Mouse (Mus musculus): ENCODE data around the gene Klk1b26. TPM values are rescaled to one million over a fixed set of nuclear protein-coding genes. Genes with fewer than 3 reads are reported as not detected.
"Not testable (repeated sequence)": the region's sequence is repeated elsewhere in the genome, so short reads cannot be mapped to it uniquely, and the experiment has no call there.

Gene Klk1b26
- not detected in 2 replicates for polyA plus RNA-seq (2015; fragmentation: Nextera tagmentation; extraction: Ambion mirVana)

DNA sequence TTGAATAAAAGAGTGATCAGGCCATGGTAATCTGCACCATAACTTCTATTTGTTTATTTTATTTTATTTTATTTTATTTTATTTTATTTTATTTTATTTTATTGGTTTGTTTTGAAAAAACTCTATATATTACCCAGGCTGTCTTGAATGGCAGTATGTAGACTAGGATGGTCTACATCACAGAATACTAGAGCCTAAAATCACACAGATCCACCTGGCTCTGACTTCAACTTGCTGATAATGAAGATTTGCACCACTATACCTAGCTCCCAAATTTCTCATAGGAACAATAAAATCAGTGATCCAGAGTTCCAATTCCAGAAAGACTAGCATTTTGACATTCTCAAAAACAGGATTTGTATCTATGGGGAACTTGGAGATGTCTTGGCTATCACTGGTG lies at the start of gene Klk1b26:
Gene Klk1b26, plus strand, starts transcription at position 301 of the 400 bp plus-strand sequence.
- ATAC-seq; H3K27ac ChIP-seq (ENCODE audit: low read length); H3K9me3 ChIP-seq (ENCODE audit: control insufficient read depth, low read length); H3K4me2 ChIP-seq (ENCODE audit: low read length); H3K4me1 ChIP-seq (replicated peaks; ENCODE audit: control insufficient read depth, insufficient read depth, low read length); H3K9ac ChIP-seq (replicated peaks; ENCODE audit: low read depth, low read length); H3K36me3 ChIP-seq (ENCODE audit: control insufficient read depth, insufficient read depth); H3K27me3 ChIP-seq (replicated peaks; ENCODE audit: control insufficient read depth, insufficient read depth, low read length); H3K4me3 ChIP-seq (replicated peaks; ENCODE audit: low read length): not testable (repeated sequence)

DNA sequence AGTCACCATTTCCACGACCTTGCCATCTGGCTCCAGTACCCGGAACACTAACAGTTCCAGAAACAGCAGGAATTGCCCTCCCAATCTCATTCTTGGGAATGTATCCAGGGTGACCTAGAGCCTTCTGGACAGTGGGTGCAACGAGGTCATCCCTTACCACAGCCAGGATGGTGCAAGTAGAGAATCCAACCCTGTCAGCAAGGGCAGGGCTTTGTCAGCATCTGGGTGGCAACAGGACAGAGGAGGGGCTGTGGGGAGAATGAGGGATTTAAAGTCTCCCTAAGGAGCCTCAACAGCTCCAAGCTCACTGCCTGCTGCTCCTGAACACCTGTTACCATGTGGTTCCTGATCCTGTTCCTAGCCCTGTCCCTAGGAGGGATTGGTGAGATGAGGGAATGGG lies 45.5 kb upstream of the Klk1b26 start, which contains the start of gene Klk1b1:
Gene Klk1b1, plus strand, starts transcription at position 301 of the 400 bp plus-strand sequence.
- ATAC-seq, result no peak
- no peaks in the 10 kb centered on the region for H3K27me3 ChIP-seq (replicated peaks; ENCODE audit: control insufficient read depth, insufficient read depth, low read length)
- H3K9ac ChIP-seq (replicated peaks; ENCODE audit: low read depth, low read length), result no peak within 1 kb of the TSS
- no peaks in the 10 kb centered on the region for H3K36me3 ChIP-seq (ENCODE audit: control insufficient read depth, insufficient read depth)
- no peak within 1 kb of the TSS for H3K4me2 ChIP-seq (ENCODE audit: low read length)
- no peak within 1 kb of the TSS for H3K4me3 ChIP-seq (replicated peaks; ENCODE audit: low read length)
- 62% methylated on average over 3 of the region's 3 CpGs for WGBS
- H3K9me3 ChIP-seq (ENCODE audit: control insufficient read depth, low read length), result no peaks in the 10 kb centered on the region
- H3K27ac ChIP-seq (ENCODE audit: low read length), result no peak within 1 kb of the TSS
- H3K4me1 ChIP-seq (replicated peaks; ENCODE audit: control insufficient read depth, insufficient read depth, low read length), result no peaks in the 10 kb centered on the region

DNA sequence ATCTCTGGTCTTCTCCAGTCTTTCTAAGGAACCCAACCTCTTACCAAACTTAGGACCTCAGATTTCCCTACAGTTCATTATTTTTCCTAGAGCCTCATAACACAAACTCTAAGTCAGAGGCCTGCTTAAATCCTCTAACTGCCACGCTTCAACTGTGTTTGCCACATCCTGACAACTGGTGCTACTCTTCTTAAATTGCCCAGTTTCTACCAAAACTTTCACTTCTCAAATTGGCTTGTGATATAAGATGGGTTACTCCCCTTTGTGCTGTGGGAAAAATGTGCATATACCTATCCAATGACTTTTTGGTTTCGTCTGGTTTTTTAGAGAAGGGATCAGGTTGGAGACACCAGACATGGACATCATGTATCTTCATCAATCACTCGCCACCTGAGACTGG lies 44.9 kb upstream of the Klk1b26 start:
- Histone ChIP-seq H3K36me3 (ENCODE audit: control insufficient read depth, insufficient read depth) (no peaks in the 10 kb centered on the region), H3K27ac (ENCODE audit: low read length) (no peak overlapping the region), H3K4me3 (replicated peaks; ENCODE audit: low read length) (no peak overlapping the region), H3K9ac (replicated peaks; ENCODE audit: low read depth, low read length) (no peak overlapping the region), H3K9me3 (ENCODE audit: control insufficient read depth, low read length) (no peaks in the 10 kb centered on the region), H3K4me1 (replicated peaks; ENCODE audit: control insufficient read depth, insufficient read depth, low read length) (no peaks in the 10 kb centered on the region), H3K4me2 (ENCODE audit: low read length) (no peak overlapping the region), H3K27me3 (replicated peaks; ENCODE audit: control insufficient read depth, insufficient read depth, low read length) (no peaks in the 10 kb centered on the region)
- 85% methylated on average over 3 of the region's 3 CpGs for WGBS
- ATAC-seq, result no peak

DNA sequence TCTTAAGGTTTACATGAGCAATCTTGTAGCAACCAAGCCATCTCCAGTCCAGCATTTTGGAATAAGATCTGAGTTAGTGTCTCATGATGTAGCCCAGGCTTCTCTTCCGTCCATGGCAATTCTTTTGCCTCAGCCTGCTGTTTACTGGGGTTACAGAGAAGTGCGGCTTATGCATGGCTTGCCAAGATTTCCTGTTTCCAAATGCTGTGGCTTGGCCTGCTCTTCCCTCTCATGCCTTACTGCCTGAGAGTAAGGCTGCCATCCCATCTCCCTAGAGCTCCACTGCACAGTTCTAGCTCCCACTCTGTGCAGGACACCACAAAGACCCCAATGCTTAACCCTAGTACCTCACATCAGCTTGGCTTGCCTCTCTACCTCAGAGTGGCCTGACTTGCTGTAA lies 44.4 kb upstream of the Klk1b26 start:
- Histone ChIP-seq H3K4me2 (ENCODE audit: low read length) (no peak overlapping the region), H3K4me3 (replicated peaks; ENCODE audit: low read length) (no peak overlapping the region), H3K27me3 (replicated peaks; ENCODE audit: control insufficient read depth, insufficient read depth, low read length) (no peaks in the 10 kb centered on the region), H3K9me3 (ENCODE audit: control insufficient read depth, low read length) (no peaks in the 10 kb centered on the region), H3K27ac (ENCODE audit: low read length) (no peak overlapping the region), H3K9ac (replicated peaks; ENCODE audit: low read depth, low read length) (no peak overlapping the region), H3K4me1 (replicated peaks; ENCODE audit: control insufficient read depth, insufficient read depth, low read length) (no peaks in the 10 kb centered on the region), H3K36me3 (ENCODE audit: control insufficient read depth, insufficient read depth) (no peaks in the 10 kb centered on the region)
- ATAC-seq, result no peak
- 92% methylated on average over 2 of the region's 2 CpGs for WGBS

DNA sequence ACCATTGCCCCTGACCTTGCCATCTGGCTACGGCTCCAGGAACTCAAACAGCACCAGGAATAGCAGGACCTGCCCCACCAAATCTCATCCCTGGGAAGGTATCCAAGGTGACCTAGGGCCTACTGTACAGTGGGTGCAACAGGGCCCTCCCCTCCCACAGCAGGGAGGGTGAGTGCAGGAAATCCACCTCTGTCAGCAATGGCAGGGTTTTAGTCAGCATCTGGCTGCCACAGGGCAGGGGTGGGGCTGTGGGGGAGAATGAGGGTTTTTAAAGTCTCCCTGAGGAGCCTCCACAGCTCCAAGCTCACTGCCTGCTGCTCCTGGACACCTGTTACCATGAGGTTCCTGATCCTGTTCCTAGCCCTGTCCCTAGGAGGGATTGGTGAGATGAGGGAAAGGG lies 36.2 kb upstream of the Klk1b26 start, which contains the start of gene Klk1b9:
Gene Klk1b9, plus strand, starts transcription at position 301 of the 400 bp plus-strand sequence.
- not testable (repeated sequence) for H3K4me1 ChIP-seq (replicated peaks; ENCODE audit: control insufficient read depth, insufficient read depth, low read length); H3K9me3 ChIP-seq (ENCODE audit: control insufficient read depth, low read length); H3K4me2 ChIP-seq (ENCODE audit: low read length); H3K36me3 ChIP-seq (ENCODE audit: control insufficient read depth, insufficient read depth); ATAC-seq; H3K27ac ChIP-seq (ENCODE audit: low read length); H3K9ac ChIP-seq (replicated peaks; ENCODE audit: low read depth, low read length); H3K4me3 ChIP-seq (replicated peaks; ENCODE audit: low read length); H3K27me3 ChIP-seq (replicated peaks; ENCODE audit: control insufficient read depth, insufficient read depth, low read length)
- 75% methylated on average over 1 of the region's 1 CpGs for WGBS

DNA sequence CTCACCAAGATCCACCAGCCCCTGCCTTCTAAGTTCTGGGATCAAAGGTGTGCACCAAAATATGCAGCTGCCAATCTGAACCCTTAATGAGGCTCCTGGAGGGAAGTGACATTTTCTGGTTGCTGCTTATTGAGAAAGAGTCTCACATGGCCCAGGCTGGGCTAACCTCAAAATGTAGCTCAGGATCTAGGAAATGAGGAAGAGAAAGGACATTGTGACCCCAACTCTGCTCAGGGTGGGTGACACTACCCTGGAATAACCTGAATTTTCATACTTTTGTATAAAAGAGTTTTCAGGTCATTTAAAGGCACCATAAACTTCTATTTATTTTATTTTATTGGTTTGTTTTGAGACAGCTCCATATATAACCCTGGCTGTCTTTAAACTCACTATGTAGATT lies 26.3 kb upstream of the Klk1b26 start:
- Histone ChIP-seq H3K36me3 (ENCODE audit: control insufficient read depth, insufficient read depth) (no peaks in the 10 kb centered on the region), H3K9ac (replicated peaks; ENCODE audit: low read depth, low read length) (no peak overlapping the region), H3K4me3 (replicated peaks; ENCODE audit: low read length) (no peak overlapping the region), H3K9me3 (ENCODE audit: control insufficient read depth, low read length) (no peaks in the 10 kb centered on the region), H3K27me3 (replicated peaks; ENCODE audit: control insufficient read depth, insufficient read depth, low read length) (no peaks in the 10 kb centered on the region), H3K4me1 (replicated peaks; ENCODE audit: control insufficient read depth, insufficient read depth, low read length) (no peaks in the 10 kb centered on the region), H3K27ac (ENCODE audit: low read length) (no peak overlapping the region), H3K4me2 (ENCODE audit: low read length) (no peak overlapping the region)
- no peak for ATAC-seq

DNA sequence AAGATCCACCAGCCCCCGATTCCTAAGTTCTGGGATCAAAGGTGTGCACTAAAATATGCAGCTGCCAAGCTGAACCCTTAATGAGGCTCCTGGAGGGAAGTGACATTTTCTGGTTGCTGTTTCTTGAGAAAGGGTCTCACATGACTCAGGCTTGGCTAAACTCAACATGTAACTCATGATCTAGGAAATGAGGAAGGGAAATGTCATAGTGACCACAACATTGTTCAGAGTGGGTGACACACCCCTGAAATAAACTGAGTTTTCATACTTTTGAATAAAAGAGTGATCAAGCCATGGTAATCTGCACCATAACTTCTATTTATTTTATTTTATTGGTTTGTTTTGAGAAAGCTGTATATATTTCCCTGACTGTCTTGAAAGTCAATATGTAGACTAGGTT lies 17.1 kb upstream of the Klk1b26 start:
- not testable (repeated sequence) for H3K27me3 ChIP-seq (replicated peaks; ENCODE audit: control insufficient read depth, insufficient read depth, low read length); H3K4me1 ChIP-seq (replicated peaks; ENCODE audit: control insufficient read depth, insufficient read depth, low read length); H3K9ac ChIP-seq (replicated peaks; ENCODE audit: low read depth, low read length); ATAC-seq; H3K4me2 ChIP-seq (ENCODE audit: low read length); H3K36me3 ChIP-seq (ENCODE audit: control insufficient read depth, insufficient read depth); H3K9me3 ChIP-seq (ENCODE audit: control insufficient read depth, low read length); H3K27ac ChIP-seq (ENCODE audit: low read length); H3K4me3 ChIP-seq (replicated peaks; ENCODE audit: low read length)
- WGBS, result 70% methylated on average over 1 of the region's 1 CpGs

DNA sequence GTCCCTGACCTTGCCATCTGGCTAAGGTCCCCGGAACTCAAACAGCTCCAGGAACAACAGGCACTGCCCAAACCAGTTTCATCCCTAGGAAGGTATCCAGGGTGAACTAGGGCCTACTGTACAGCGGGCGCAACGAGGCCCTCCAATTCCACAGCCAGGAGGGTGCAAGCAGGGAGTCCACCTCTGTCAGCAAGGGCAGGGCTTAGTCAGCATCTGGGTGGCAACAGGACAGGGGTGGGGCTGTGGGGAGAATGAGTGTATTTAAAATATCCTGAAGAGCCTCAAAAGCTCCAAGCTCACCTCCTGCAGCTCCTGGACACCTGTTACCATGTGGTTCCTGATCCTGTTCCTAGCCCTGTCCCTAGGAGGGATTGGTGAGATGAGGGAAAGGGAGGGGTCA lies 16.4 kb upstream of the Klk1b26 start, which contains the start of gene Klk1b11:
Gene Klk1b11, plus strand, starts transcription at position 301 of the 400 bp plus-strand sequence.
- H3K4me1 ChIP-seq (replicated peaks; ENCODE audit: control insufficient read depth, insufficient read depth, low read length); H3K9me3 ChIP-seq (ENCODE audit: control insufficient read depth, low read length); H3K27ac ChIP-seq (ENCODE audit: low read length); ATAC-seq; H3K4me3 ChIP-seq (replicated peaks; ENCODE audit: low read length); H3K4me2 ChIP-seq (ENCODE audit: low read length); H3K36me3 ChIP-seq (ENCODE audit: control insufficient read depth, insufficient read depth); H3K27me3 ChIP-seq (replicated peaks; ENCODE audit: control insufficient read depth, insufficient read depth, low read length); H3K9ac ChIP-seq (replicated peaks; ENCODE audit: low read depth, low read length): not testable (repeated sequence)
- 83% methylated on average over 4 of the region's 4 CpGs for WGBS

DNA sequence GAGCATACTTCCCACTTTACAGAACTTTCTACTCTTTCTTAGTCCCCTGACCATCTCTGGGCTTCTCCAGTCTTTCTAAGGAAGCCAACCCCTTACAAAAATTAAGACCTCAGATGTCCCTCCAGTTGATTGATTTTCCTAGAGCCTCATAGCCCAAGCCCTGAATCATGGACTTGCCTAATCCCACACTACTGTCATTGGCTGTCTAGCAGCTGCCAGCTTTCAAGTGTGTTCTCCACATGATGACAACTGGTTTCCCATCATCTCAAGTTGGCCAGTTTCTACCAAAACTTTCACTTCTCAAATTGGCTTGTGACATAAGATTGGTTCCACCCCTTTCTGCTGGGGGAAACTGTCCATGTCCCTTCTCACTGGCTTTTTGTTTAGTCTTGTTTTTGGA lies 7.1 kb upstream of the Klk1b26 start:
- Histone ChIP-seq H3K4me3 (replicated peaks; ENCODE audit: low read length) (no peak overlapping the region), H3K27me3 (replicated peaks; ENCODE audit: control insufficient read depth, insufficient read depth, low read length) (no peaks in the 10 kb centered on the region), H3K9me3 (ENCODE audit: control insufficient read depth, low read length) (no peaks in the 10 kb centered on the region), H3K9ac (replicated peaks; ENCODE audit: low read depth, low read length) (no peak overlapping the region), H3K36me3 (ENCODE audit: control insufficient read depth, insufficient read depth) (no peaks in the 10 kb centered on the region), H3K4me1 (replicated peaks; ENCODE audit: control insufficient read depth, insufficient read depth, low read length) (no peaks in the 10 kb centered on the region), H3K27ac (ENCODE audit: low read length) (no peak overlapping the region), H3K4me2 (ENCODE audit: low read length) (no peak overlapping the region)
- ATAC-seq, result no peak

DNA sequence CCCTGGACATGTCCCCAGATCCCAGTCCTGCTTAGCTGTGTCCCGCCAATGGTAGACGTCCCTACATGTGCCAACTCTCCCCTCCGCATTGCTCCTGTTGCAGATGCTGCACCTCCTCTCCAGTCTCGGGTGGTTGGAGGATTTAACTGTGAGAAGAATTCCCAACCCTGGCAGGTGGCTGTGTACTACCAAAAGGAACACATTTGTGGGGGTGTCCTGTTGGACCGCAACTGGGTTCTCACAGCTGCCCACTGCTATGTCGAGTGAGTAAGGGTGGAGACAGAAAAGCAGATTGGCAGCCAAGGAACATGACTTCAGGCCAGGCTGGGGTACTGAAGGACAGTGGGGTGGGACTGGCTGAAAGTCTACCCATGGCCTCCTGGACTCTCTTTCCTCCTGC lies 2.7 kb downstream of the Klk1b26 start:
- 81% methylated on average over 6 of the region's 6 CpGs for WGBS

More for the DNA sequence above, 2.7 kb downstream of the Klk1b26 start:
- ATAC-seq; H3K36me3 ChIP-seq (ENCODE audit: control insufficient read depth, insufficient read depth); H3K4me1 ChIP-seq (replicated peaks; ENCODE audit: control insufficient read depth, insufficient read depth, low read length); H3K9me3 ChIP-seq (ENCODE audit: control insufficient read depth, low read length); H3K27me3 ChIP-seq (replicated peaks; ENCODE audit: control insufficient read depth, insufficient read depth, low read length); H3K27ac ChIP-seq (ENCODE audit: low read length); H3K4me2 ChIP-seq (ENCODE audit: low read length); H3K9ac ChIP-seq (replicated peaks; ENCODE audit: low read depth, low read length); H3K4me3 ChIP-seq (replicated peaks; ENCODE audit: low read length): not testable (repeated sequence)

Measured in forebrain, embryonic 16.5 days (tissue).